Mouse (Mus musculus) liver, embryonic 13.5 days (tissue): ENCODE data around the gene Eif5a2. TPM values are rescaled to one million over a fixed set of nuclear protein-coding genes. Genes with fewer than 3 reads are reported as not detected.

ENCODE experiments used
- ATAC-seq: fragments of 200-750 bp; cut with Nextera tagmentation; 2 replicates; pipeline ENCODE4 v1.8.0; 2017; ENCODE audit warnings: low read depth, mild to moderate bottlenecking, moderate number of reproducible peaks, moderate library complexity
- DNase-seq: peaks from one replicate; pipeline ENCODE4 v3.0.0; 2022
- H3K27ac ChIP-seq: fragments of 300-500 bp; sonication (generic); 2 replicates; pipeline ENCODE4 v1.5.1; 2015; ENCODE audit warnings: moderate library complexity, mild to moderate bottlenecking, inconsistent platforms
- H3K27me3 ChIP-seq: fragments of 300-500 bp; sonication (generic); 2 replicates; pipeline ENCODE4 v1.6.1; 2015; ENCODE audit warnings: mild to moderate bottlenecking, inconsistent platforms
- H3K36me3 ChIP-seq: fragments of 300-500 bp; sonication (generic); 2 replicates; pipeline ENCODE4 v1.6.1; 2015; ENCODE audit warnings: mild to moderate bottlenecking, inconsistent platforms
- H3K4me1 ChIP-seq: fragments of 300-500 bp; sonication (generic); replicated peaks from 2 replicates; pipeline ENCODE4 v1.6.1; 2015; ENCODE audit warnings: inconsistent platforms
- H3K4me2 ChIP-seq: fragments of 300-500 bp; sonication (generic); 2 replicates; pipeline ENCODE4 v1.6.1; 2015; ENCODE audit warnings: inconsistent platforms, mild to moderate bottlenecking, moderate library complexity
- H3K4me3 ChIP-seq: fragments of 300-500 bp; sonication (generic); replicated peaks from 2 replicates; pipeline ENCODE4 v1.5.1; 2015; ENCODE audit warnings: mild to moderate bottlenecking, inconsistent platforms
- H3K9ac ChIP-seq: fragments of 300-500 bp; sonication (generic); 2 replicates; pipeline ENCODE4 v1.6.1; 2015; ENCODE audit warnings: mild to moderate bottlenecking, inconsistent platforms
- H3K9me3 ChIP-seq: fragments of 300-500 bp; sonication (generic); replicated peaks from 2 replicates; pipeline ENCODE4 v1.6.1; 2016; ENCODE audit warnings: inconsistent platforms
- WGBS: fragments of 180-500 bp; shearing (Covaris S2); methylation state at CpG from one replicate; pipeline ENCODE4 v1.1.7; 2015; ENCODE audit not compliant: insufficient replicate concordance; 5-methylcytosine and 5-hydroxymethylcytosine counted together
- polyA plus RNA-seq: library from polyadenylated mRNA; unstranded; fragments of >200 nt; fragmentation: Nextera tagmentation; extraction: Ambion mirVana; gene quantifications from 2 replicates; pipeline ENCODE4 v1.2.1, GENCODE M21; 2015

Gene Eif5a2
- polyA plus RNA-seq, result 6.2 and 8.8 TPM in 2 replicates

DNA sequence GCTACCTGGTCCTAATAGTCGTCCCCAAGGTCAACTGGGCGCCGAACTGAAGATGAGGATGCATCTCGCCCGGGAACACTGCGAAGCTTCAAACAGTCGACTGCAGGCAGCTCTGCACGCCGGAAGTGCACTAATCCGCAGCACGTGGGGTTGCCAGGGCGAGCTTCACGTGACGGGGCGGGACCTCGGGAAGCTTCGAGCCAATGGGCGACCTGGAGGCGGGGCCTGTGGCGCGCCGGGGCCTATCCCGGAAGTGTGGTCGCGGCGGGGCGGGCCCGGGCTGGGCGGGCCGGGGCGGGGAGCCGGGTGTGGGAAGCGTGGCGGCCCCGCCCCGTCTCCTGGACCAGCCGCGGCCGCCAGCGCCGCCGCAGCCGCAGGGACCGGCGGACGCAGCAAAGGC, at the start of gene Eif5a2:
Eif5a2 (plus strand) TSS at position 283 of the 400 bp plus-strand sequence.
- peak; percentile 93 for ATAC-seq
- H3K27ac ChIP-seq, result peak within 1 kb of the TSS; percentile 67

GRCm38 (mm10) chr3:28734712-28735111, 46.4 kb upstream of the Eif5a2 start:
- ATAC-seq (no peak), DNase-seq (no peak)

More for the DNA sequence above, at the start of gene Eif5a2:
- Histone ChIP-seq H3K9ac (peak within 1 kb of the TSS; percentile 90), H3K27me3 (0 out of 2 replicates have a peak, but pooled peaks cover 2% of the 10 kb centered on the region), H3K4me3 (peak within 1 kb of the TSS; percentile 87), H3K9me3 (no peaks in the 10 kb centered on the region), H3K4me1 (peaks cover 51% of the 10 kb centered on the region), H3K4me2 (peak within 1 kb of the TSS; percentile 98), H3K36me3 (peaks cover 6% of the 10 kb centered on the region; the same call in 1 of the 2 replicates)
- WGBS, result 3% methylated on average over 39 of the region's 46 CpGs
- peak; percentile 92 for DNase-seq

DNA sequence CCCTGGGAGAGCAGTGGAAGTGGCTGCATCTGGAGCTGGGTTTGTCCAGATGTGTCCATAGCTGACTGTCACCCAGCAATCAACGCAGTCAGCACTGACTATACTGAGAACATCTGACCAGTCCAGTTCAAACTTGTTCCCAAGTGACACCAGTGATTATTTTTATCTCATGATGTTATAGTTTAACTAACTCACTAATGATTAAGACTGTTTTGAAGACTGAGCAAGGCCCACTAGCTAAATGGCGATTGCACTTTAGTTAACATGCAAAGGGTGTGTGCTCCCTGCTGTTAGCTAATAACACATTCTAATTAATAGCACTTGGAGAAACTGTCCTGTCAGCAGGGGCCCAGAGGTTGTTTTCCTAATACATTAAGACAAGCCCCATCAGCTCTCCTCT, 44.1 kb upstream of the Eif5a2 start:
- H3K27ac ChIP-seq, result no peak overlapping the region
- H3K4me1 ChIP-seq, result peaks cover 5% of the 10 kb centered on the region; the same call in 1 of the 2 replicates
- 56% methylated on average over 2 of the region's 2 CpGs for WGBS
- no peak overlapping the region for H3K4me3 ChIP-seq
- H3K27me3 ChIP-seq, result no peaks in the 10 kb centered on the region
- no peaks in the 10 kb centered on the region for H3K36me3 ChIP-seq
- no peak overlapping the region for H3K9ac ChIP-seq
- ATAC-seq (0 out of 2 replicates have a peak, but pooled peaks have one; percentile 26), DNase-seq (no peak)
- no peak overlapping the region for H3K4me2 ChIP-seq
- no peaks in the 10 kb centered on the region for H3K9me3 ChIP-seq

More at GRCm38 (mm10) chr3:28734712-28735111, 46.4 kb upstream of the Eif5a2 start:
- 73% methylated on average over 2 of the region's 2 CpGs for WGBS
- H3K9ac ChIP-seq, result no peak overlapping the region
- H3K4me1 ChIP-seq, result 0 out of 2 replicates have a peak, but pooled peaks cover 3% of the 10 kb centered on the region
- H3K9me3 ChIP-seq, result no peaks in the 10 kb centered on the region
- no peaks in the 10 kb centered on the region for H3K27me3 ChIP-seq
- no peak overlapping the region for H3K27ac ChIP-seq
- H3K4me2 ChIP-seq, result no peak overlapping the region
- no peaks in the 10 kb centered on the region for H3K36me3 ChIP-seq
- H3K4me3 ChIP-seq, result no peak overlapping the region

GRCm38 (mm10) chr3:28740353-28740752, 40.7 kb upstream of the Eif5a2 start:
- Histone ChIP-seq H3K36me3 (no peaks in the 10 kb centered on the region), H3K4me1 (peaks cover 5% of the 10 kb centered on the region; the same call in 1 of the 2 replicates), H3K27me3 (no peaks in the 10 kb centered on the region), H3K4me3 (no peak overlapping the region), H3K9me3 (no peaks in the 10 kb centered on the region), H3K4me2 (no peak overlapping the region), H3K27ac (no peak overlapping the region), H3K9ac (no peak overlapping the region)
- ATAC-seq (no peak), DNase-seq (no peak)
- 42% methylated on average over 6 of the region's 6 CpGs for WGBS

DNA sequence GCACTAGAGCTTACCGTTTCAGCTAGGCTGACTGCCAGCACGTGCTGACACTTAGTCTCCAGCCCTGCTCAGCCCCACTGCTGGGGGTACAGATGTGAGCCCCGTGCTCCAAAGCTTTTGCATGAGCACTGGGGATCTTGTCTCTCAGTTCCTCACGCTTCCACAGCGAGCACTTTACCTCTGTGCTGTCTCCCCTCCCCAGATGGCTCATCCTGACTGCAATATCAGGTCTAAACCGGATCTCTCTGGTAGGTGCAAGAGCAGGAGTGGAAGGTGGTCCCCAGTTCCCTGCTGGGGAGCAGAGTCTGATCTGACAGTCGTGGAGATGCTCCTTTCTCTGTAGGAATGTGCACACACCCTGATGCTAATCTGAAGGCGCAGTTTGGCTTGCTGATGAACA, 37.8 kb upstream of the Eif5a2 start:
- ATAC-seq (no peak), DNase-seq (no peak)
- Histone ChIP-seq H3K27ac (no peak overlapping the region), H3K4me3 (no peak overlapping the region), H3K27me3 (no peaks in the 10 kb centered on the region), H3K9ac (no peak overlapping the region), H3K36me3 (no peaks in the 10 kb centered on the region), H3K4me2 (no peak overlapping the region), H3K9me3 (no peaks in the 10 kb centered on the region), H3K4me1 (peaks cover 3% of the 10 kb centered on the region; the same call in 1 of the 2 replicates)
- 48% methylated on average over 8 of the region's 8 CpGs for WGBS

- DNase-seq (peak; percentile 59), ATAC-seq (peak; percentile 77)
- Histone ChIP-seq H3K4me2 (no peak overlapping the region), H3K4me1 (no peaks in the 10 kb centered on the region), H3K36me3 (no peaks in the 10 kb centered on the region), H3K4me3 (no peak overlapping the region), H3K9ac (no peak overlapping the region), H3K27me3 (no peaks in the 10 kb centered on the region), H3K27ac (no peak overlapping the region), H3K9me3 (no peaks in the 10 kb centered on the region)
- 31% methylated on average over 7 of the region's 7 CpGs for WGBS
Observed at GRCm38 (mm10) chr3:28745835-28746483, 35.1 kb upstream of the Eif5a2 start.

GRCm38 (mm10) chr3:28748151-28748550, 32.9 kb upstream of the Eif5a2 start:
- H3K27me3 ChIP-seq, result no peaks in the 10 kb centered on the region
- no peak overlapping the region for H3K27ac ChIP-seq
- H3K36me3 ChIP-seq, result no peaks in the 10 kb centered on the region
- no peak overlapping the region for H3K4me3 ChIP-seq
- ATAC-seq, result no peak
- H3K4me2 ChIP-seq, result no peak overlapping the region
- H3K9me3 ChIP-seq, result no peaks in the 10 kb centered on the region
- H3K9ac ChIP-seq, result no peak overlapping the region
- no peaks in the 10 kb centered on the region for H3K4me1 ChIP-seq
- 84% methylated on average over 3 of the region's 3 CpGs for WGBS
- no peak for DNase-seq

DNA sequence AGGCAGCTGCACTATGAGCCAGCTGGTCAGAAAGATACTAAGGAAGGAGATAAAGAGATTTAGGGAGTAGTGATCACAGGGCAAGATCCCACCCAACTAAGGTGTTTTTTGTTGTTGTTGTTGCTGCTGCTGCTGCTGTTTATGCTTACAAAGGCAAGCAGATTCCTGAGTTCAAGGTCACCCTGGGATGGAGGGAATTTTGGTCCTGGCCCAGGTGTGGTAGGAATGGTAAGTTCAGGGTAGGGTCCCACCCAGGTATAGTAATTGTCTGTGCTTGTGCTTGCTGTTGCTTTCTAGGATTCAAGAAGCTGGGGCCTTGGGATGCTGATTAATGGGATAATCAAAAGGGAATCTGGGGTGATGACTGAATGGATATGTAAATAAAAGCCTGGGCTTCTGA, 32.1 kb upstream of the Eif5a2 start:
- no peak for ATAC-seq
- Histone ChIP-seq H3K9ac (no peak overlapping the region), H3K4me1 (no peaks in the 10 kb centered on the region), H3K27me3 (no peaks in the 10 kb centered on the region), H3K36me3 (no peaks in the 10 kb centered on the region), H3K9me3 (no peaks in the 10 kb centered on the region), H3K4me3 (no peak overlapping the region), H3K27ac (no peak overlapping the region), H3K4me2 (no peak overlapping the region)
- no peak for DNase-seq

DNA sequence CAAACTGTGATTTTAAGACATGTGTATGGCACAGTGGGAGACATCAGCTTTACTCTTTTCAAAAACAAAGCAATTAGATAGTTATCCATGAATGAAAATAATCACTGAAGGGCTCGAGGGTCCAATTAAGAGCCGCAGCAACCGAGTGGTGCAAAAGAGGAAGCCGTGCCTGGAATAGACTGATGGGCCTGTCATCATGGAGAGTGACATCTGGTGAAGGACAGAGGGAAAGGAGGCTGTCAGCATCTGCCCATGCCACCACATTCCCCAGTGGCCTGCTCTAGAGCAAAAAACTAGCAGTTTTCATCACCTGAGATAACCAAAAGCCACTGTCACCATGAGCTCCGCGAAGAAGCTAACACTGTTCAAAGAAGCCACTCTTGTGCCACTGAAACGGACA, 25.6 kb upstream of the Eif5a2 start:
- no peak overlapping the region for H3K4me2 ChIP-seq
- H3K27ac ChIP-seq, result no peak overlapping the region
- H3K4me3 ChIP-seq, result no peak overlapping the region
- no peaks in the 10 kb centered on the region for H3K9me3 ChIP-seq
- H3K36me3 ChIP-seq, result no peaks in the 10 kb centered on the region
- no peaks in the 10 kb centered on the region for H3K4me1 ChIP-seq
- 60% methylated on average over 7 of the region's 7 CpGs for WGBS
- H3K27me3 ChIP-seq, result no peaks in the 10 kb centered on the region
- ATAC-seq (no peak), DNase-seq (no peak)
- no peak overlapping the region for H3K9ac ChIP-seq

DNA sequence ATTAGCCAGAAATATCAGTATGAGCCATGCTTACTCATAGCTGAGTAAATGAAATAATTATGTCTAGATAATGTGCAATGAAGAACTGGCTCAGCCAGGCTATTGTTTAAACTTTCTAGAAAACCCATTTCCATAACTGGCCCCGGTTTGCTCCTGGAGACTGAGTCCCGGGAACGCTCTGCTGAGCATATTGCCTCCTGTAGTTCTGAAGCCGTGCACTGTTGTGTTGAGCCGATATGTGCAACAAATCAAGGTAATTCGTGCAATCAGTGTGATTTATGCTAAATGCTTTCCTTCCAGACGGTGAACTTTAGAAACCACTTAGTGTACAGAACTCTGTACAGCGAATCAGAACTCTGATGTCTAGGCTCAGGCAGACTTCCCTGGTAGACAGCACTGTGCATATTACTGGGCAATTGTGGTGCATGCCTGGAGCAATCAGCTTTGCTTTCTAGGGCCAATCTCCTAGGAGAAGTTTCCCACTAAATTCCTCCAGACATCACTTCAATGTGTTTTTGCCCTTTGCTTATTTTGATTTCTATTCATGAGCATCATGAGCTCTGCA, 19.8 kb upstream of the Eif5a2 start:
- ATAC-seq (no peak), DNase-seq (no peak)
- no peak overlapping the region for H3K4me3 ChIP-seq
- no peak overlapping the region for H3K27ac ChIP-seq
- H3K27me3 ChIP-seq, result no peaks in the 10 kb centered on the region
- H3K36me3 ChIP-seq, result no peaks in the 10 kb centered on the region
- 74% methylated on average over 8 of the region's 8 CpGs for WGBS
- H3K4me2 ChIP-seq, result no peak overlapping the region
- no peaks in the 10 kb centered on the region for H3K9me3 ChIP-seq
- no peak overlapping the region for H3K9ac ChIP-seq
- H3K4me1 ChIP-seq, result no peaks in the 10 kb centered on the region

- Histone ChIP-seq H3K36me3 (no peaks in the 10 kb centered on the region), H3K27ac (no peak overlapping the region), H3K9ac (no peak overlapping the region), H3K4me3 (no peak overlapping the region), H3K4me2 (no peak overlapping the region), H3K9me3 (no peaks in the 10 kb centered on the region), H3K27me3 (no peaks in the 10 kb centered on the region), H3K4me1 (no peaks in the 10 kb centered on the region)
- 81% methylated on average over 4 of the region's 4 CpGs for WGBS
- DNase-seq (no peak), ATAC-seq (no peak)
Observed at GRCm38 (mm10) chr3:28766935-28767334, 14.1 kb upstream of the Eif5a2 start.

- no peaks in the 10 kb centered on the region for H3K4me1 ChIP-seq
- no peak for ATAC-seq
- H3K36me3 ChIP-seq, result no peaks in the 10 kb centered on the region
- no peaks in the 10 kb centered on the region for H3K27me3 ChIP-seq
- 66% methylated on average over 3 of the region's 3 CpGs for WGBS
- no peak overlapping the region for H3K4me2 ChIP-seq
- no peak overlapping the region for H3K9ac ChIP-seq
- DNase-seq, result no peak
- no peaks in the 10 kb centered on the region for H3K9me3 ChIP-seq
- no peak overlapping the region for H3K27ac ChIP-seq
- H3K4me3 ChIP-seq, result no peak overlapping the region
Observed at GRCm38 (mm10) chr3:28768222-28768621, 12.9 kb upstream of the Eif5a2 start.
